Mouse (Mus musculus) intestine, postnatal 0 days (tissue): Measurements from ENCODE around the gene Ech1. TPM values are rescaled to one million over a fixed set of nuclear protein-coding genes. Genes with fewer than 3 reads are reported as not detected.
A peak's percentile ranks its signal among the peaks of the same experiment; 100 is the strongest.
"Not testable (repeated sequence)": the region's sequence is repeated elsewhere in the genome, so short reads cannot be mapped to it uniquely, and the experiment has no call there.

Experiments used
- ATAC-seq: fragments of 200-750 bp; cut with Nextera tagmentation; 2 replicates; pipeline ENCODE4 v1.8.0; 2017; ENCODE audit warnings: mild to moderate bottlenecking, moderate TSS enrichment, moderate library complexity
- H3K27ac ChIP-seq: fragments of 300-500 bp; sonication (generic); 2 replicates; pipeline ENCODE4 v1.5.1; 2014; ENCODE audit warnings: mild to moderate bottlenecking, low read depth, low read length, moderate library complexity
- H3K27me3 ChIP-seq: fragments of 300-500 bp; sonication (generic); replicated peaks from 2 replicates; pipeline ENCODE4 v1.6.1; 2014; ENCODE audit warnings: low read length, mixed read lengths; ENCODE audit not compliant: control insufficient read depth, insufficient read depth
- H3K36me3 ChIP-seq: fragments of 300-500 bp; sonication (generic); 2 replicates; pipeline ENCODE4 v1.6.1; 2014; ENCODE audit warnings: mild to moderate bottlenecking, moderate library complexity; ENCODE audit not compliant: control insufficient read depth, insufficient read depth
- H3K4me1 ChIP-seq: fragments of 300-500 bp; sonication (generic); replicated peaks from 2 replicates; pipeline ENCODE4 v1.6.1; 2014; ENCODE audit warnings: antibody characterized with exemption, low read length, mixed read lengths; ENCODE audit not compliant: control insufficient read depth, insufficient read depth
- H3K4me2 ChIP-seq: fragments of 300-500 bp; sonication (generic); replicated peaks from 2 replicates; pipeline ENCODE4 v1.6.1; 2014; ENCODE audit warnings: low read depth, mild to moderate bottlenecking, moderate library complexity
- H3K4me3 ChIP-seq: fragments of 300-500 bp; sonication (generic); 2 replicates; pipeline ENCODE4 v1.5.1; 2014; ENCODE audit warnings: low read depth, low read length
- H3K9ac ChIP-seq: fragments of 300-500 bp; sonication (generic); 2 replicates; pipeline ENCODE4 v1.6.1; 2014; ENCODE audit warnings: mild to moderate bottlenecking, low read depth, low read length
- H3K9me3 ChIP-seq: fragments of 300-500 bp; sonication (generic); 2 replicates; pipeline ENCODE4 v1.6.1; 2016; ENCODE audit warnings: mixed run types; ENCODE audit not compliant: control insufficient read depth
- CTCF ChIP-seq: sonication (generic); IDR thresholded peaks from 2 replicates; pipeline ENCODE4 v1.5.1; 2016; ENCODE audit warnings: low read depth, mild to moderate bottlenecking, control low read depth, antibody characterized with exemption, moderate library complexity
- WGBS: fragments of 180-500 bp; shearing (Covaris S2); extraction: QIAGEN DNeasy Blood & Tissue Kit; methylation state at CpG from one replicate; pipeline ENCODE4 v1.1.7; 2014; 5-methylcytosine and 5-hydroxymethylcytosine counted together
- polyA plus RNA-seq: library from polyadenylated mRNA; unstranded; fragments of >200 nt; fragmentation: Nextera tagmentation; extraction: Ambion mirVana; gene quantifications from 2 replicates; pipeline ENCODE4 v1.2.1, GENCODE M21; 2015

Ech1 gene
- polyA plus RNA-seq, 1 experiment from 2014 or later: 426 TPM

DNA sequence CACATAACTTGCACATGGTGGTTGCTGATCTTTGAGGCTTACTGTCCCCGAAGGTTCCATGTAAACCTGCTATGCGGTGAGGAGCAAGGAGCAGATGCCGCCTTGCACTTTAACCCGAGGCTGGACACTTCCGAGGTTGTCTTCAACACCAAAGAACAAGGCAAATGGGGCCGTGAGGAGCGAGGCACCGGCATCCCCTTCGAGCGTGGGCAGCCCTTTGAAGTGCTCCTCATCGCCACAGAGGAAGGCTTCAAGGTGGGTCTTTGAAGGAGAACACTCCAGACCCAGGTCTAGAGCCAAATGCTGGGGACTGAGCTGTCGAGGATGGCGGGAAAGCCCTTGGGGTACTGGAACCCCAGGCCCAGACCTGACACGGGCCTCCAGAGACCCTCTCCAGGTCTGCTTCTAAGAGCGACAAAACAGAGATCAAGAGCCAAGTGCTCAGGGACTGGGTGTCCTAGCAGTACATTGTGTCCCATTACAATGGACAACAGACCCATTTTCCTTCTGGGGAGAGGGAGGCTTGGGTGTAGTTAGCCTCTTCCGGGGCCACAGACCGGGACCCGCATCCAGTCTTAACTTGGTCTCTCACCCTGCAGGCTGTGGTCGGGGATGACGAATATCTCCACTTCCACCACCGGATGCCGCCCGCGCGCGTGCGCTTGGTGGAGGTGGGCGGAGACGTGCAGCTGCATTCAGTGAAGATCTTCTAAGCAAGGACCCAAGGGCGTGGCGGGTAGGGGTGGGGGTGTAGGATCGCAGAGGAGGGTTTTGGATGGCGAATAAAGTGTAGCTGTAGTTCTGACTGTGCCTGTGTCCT, 40.7 kb downstream of the Ech1 start:
- H3K4me1 ChIP-seq: 0 out of 2 replicates have a peak, but pooled peaks cover 2% of the 10 kb centered on the region
- H3K9me3 ChIP-seq: no peaks in the 10 kb centered on the region
- no peak overlapping the region for H3K4me3 ChIP-seq
- no peak overlapping the region for H3K27ac ChIP-seq
- peak overlapping the region; percentile 63 for H3K4me2 ChIP-seq
- H3K9ac ChIP-seq: no peak overlapping the region
- no peaks in the 10 kb centered on the region for H3K36me3 ChIP-seq
- peak; percentile 55 for TF ChIP-seq CTCF
- ATAC-seq: peak; percentile 17
- H3K27me3 ChIP-seq: no peaks in the 10 kb centered on the region
- 39% methylated on average over 33 of the region's 33 CpGs for WGBS

DNA sequence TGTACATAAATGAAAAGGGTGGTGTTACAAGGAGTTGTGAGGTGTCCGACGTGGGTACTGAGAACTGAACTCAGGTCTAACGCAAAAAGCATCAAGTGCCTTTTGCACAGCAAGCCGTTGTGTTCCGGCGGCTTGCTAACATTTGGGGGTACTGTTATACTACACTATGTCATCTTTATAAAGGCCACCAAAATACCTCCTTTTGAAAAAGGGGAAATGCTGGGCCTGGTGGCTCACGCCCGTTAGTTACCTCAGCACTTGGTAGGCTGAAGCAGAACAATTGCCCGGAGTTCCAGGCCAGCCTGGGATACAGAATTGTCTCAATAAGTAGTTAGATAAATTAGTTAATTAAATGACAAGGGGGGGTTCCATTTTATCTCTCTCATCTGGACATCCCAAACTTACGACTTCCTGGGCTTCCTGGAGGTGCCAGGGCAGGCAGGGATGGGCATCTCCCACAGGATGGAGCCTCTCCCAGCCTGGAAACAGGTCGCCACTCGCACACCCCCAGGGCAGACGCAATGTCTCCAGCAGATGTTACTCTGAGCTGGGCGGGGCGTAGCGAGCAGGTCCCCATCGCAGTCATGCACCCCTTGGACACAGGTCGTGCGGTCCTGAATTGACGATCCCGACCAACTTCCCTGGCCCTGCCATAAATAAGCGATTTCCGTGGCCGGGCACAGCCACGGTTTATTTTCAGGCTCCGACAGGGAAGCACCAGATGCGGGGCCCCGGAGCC, 41.9 kb downstream of the Ech1 start:
- 84% methylated on average over 28 of the region's 28 CpGs for WGBS
- H3K4me1 ChIP-seq: 0 out of 2 replicates have a peak, but pooled peaks cover 2% of the 10 kb centered on the region
- no peaks in the 10 kb centered on the region for H3K36me3 ChIP-seq
- no peak overlapping the region for H3K9ac ChIP-seq
- peak; percentile 23 for ATAC-seq
- H3K27ac ChIP-seq: 0 out of 2 replicates have a peak overlapping the region, but pooled peaks have one; percentile 5
- TF ChIP-seq CTCF: no peak
- H3K9me3 ChIP-seq: no peaks in the 10 kb centered on the region
- H3K4me3 ChIP-seq: no peak overlapping the region
- no peaks in the 10 kb centered on the region for H3K27me3 ChIP-seq
- H3K4me2 ChIP-seq: peak overlapping the region; percentile 66

DNA sequence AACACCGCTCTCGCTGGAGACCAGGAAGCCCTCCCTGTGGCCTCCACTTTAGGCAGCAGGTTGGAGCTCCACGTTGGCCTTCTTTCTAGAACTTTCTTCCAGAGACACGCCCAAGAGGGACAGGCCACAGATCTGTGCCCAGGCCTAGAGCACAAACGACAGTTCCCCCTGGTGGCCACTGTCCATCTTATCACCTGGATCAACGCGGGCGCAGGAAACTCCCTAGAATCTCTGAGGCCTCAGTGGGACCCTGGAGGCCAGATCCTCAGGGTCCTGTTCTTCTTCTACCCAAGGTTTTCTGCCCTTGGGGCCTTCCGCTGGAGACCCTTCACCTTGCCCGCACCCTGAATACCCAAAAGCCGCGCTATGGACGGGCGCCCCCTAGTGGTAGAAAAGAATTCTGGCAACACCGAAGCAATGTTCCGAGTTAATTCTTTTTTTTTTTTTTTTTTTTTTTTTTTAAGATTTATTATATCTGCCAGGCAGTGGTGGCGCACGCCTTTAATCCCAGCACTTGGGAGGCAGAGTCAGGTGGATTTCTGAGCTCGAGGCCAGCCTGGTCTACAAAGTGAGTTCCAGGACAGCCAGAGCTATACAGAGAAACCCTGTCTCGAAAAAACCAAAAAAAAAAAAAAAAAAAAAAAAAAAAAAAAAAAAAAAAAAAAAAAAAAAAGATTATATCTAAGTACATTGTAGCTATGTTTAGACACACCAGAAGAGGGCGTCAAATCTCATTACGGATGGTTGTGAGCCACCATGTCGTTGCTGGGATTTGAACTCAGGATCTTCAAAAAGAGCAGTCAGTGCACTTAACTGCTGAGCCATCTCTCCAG, 42.7 kb downstream of the Ech1 start:
- WGBS: 21% methylated on average over 23 of the region's 23 CpGs
- H3K4me2 ChIP-seq: peak overlapping the region; percentile 66
- not testable (repeated sequence) for H3K9ac ChIP-seq, H3K9me3 ChIP-seq, H3K27me3 ChIP-seq, H3K36me3 ChIP-seq, H3K4me1 ChIP-seq
- 0 out of 2 replicates have a peak overlapping the region, but pooled peaks have one; percentile 5 for H3K27ac ChIP-seq
- H3K4me3 ChIP-seq: peak overlapping the region; percentile 26
- peak; percentile 86 for TF ChIP-seq CTCF
- peak; percentile 68 for ATAC-seq

DNA sequence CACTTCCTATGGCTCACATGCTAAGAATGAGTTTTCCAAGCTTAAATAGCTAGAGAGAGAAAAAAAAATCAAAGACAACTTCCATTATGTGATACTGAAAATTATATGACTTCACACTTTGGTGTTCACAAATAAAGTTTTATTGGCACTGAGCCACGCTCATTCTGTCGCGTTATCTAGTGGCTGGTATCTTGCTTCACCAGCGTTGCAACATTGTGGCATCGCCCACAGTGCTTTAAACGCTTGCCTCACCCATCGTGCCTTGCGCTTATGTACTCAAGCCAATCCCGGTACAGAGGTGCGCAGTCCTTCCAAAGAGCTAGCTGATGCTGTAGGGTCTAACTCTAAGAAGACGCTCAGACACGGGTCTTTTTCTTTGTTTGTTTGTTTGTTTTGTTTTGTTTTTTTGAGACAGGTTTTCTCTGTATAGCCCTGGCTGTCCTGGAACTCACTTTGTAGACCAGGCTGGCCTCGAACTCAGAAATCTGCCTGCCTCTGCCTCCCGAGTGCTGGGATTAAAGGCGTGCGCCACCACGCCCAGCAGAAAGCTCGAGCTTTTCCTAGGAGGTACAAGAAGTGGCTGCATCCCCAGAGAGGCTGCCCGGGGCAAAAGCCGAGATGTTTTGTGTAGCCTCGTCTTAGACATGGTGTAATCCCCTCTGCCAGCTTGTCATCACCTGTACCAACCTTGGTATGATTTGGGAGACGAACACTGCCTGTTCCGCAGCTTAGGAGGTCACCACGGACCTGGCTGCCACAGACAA, 46.1 kb downstream of the Ech1 start:
- Histone ChIP-seq H3K9ac (no peak overlapping the region), H3K4me2 (no peak overlapping the region), H3K27me3 (no peaks in the 10 kb centered on the region), H3K9me3 (no peaks in the 10 kb centered on the region), H3K36me3 (no peaks in the 10 kb centered on the region), H3K4me3 (no peak overlapping the region), H3K4me1 (no peaks in the 10 kb centered on the region), H3K27ac (no peak overlapping the region)
- ATAC-seq: no peak
- 74% methylated on average over 24 of the region's 24 CpGs for WGBS
- no peak for TF ChIP-seq CTCF

DNA sequence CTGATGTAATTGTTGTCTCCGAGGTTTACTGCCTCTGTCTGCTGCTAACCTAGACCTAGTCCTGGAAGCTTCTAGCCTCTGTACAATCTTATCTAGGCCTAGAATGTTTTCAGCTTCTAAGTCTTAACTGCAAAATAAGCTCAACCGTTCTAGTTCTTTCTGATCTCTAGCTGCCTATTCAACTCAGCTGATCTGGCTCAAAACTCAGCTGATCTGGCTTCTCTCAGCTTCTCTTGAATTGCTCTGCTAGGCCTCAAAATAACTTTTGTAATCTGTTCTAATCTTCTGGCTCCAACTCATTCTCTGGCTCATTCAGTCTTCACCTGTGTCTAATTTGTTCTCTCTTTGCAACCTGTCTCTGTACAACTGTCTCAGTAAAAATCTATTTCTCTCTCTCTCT, 49.5 kb downstream of the Ech1 start:
- Histone ChIP-seq H3K9me3 (no peaks in the 10 kb centered on the region), H3K27ac (no peak overlapping the region), H3K4me1 (no peaks in the 10 kb centered on the region), H3K9ac (no peak overlapping the region), H3K4me3 (no peak overlapping the region), H3K36me3 (no peaks in the 10 kb centered on the region), H3K27me3 (no peaks in the 10 kb centered on the region), H3K4me2 (no peak overlapping the region)
- TF ChIP-seq CTCF: no peak
- no peak for ATAC-seq
- 49% methylated on average over 2 of the region's 2 CpGs for WGBS
